Mouse (Mus musculus) lung, adult 18-20 months (tissue): ENCODE measurements at regions not wholly inside any gene's neighbourhood (a gene's known extent, or its start where the extent isn't known, plus 50 kb on each side); places are given as distances from the start of the nearest gene placed in this dataset.
A peak's percentile ranks its signal among the peaks of the same experiment; 100 is the strongest.
"Not testable (repeated sequence)": the region's sequence is repeated elsewhere in the genome, so short reads cannot be mapped to it uniquely, and the experiment has no call there.

ENCODE experiments used
- DNase-seq, 2 experiments: peaks; one replicate each; pipeline ENCODE4 v3.0.0; 2022; ENCODE audit warnings: mixed read lengths in 2 of 2

GRCm38 (mm10) chr12:114009391-114009790 lies 465.7 kb downstream of the Adam6a start:
- no peak for DNase-seq

GRCm38 (mm10) chr12:114012860-114013259 lies 469.2 kb downstream of the Adam6a start:
- DNase-seq = peak; percentile 20

- DNase-seq = not testable (repeated sequence)
Observed at GRCm38 (mm10) chr12:114037011-114037410, 493.3 kb downstream of the Adam6a start.

- DNase-seq = not testable (repeated sequence)
Observed at GRCm38 (mm10) chr12:114047991-114048390, 504.3 kb downstream of the Adam6a start.

- no peak for DNase-seq
Observed at GRCm38 (mm10) chr12:114053341-114053740, 509.6 kb downstream of the Adam6a start.

GRCm38 (mm10) chr12:114059615-114060014 lies 515.9 kb downstream of the Adam6a start:
- DNase-seq = no peak

- DNase-seq = no peak
Observed at GRCm38 (mm10) chr12:114067166-114067565, 523.5 kb downstream of the Adam6a start.

- DNase-seq = peak in 1 of 2 experiments; percentile 5
Observed at GRCm38 (mm10) chr12:114108731-114109130, 565.0 kb downstream of the Adam6a start.

- no peak for DNase-seq
Observed at GRCm38 (mm10) chr12:114134897-114135296, 591.2 kb downstream of the Adam6a start.

- DNase-seq = no peak
Observed at GRCm38 (mm10) chr12:114148779-114149178, 605.1 kb downstream of the Adam6a start.

GRCm38 (mm10) chr12:114172305-114172704 lies 628.6 kb downstream of the Adam6a start:
- DNase-seq = no peak

GRCm38 (mm10) chr12:114199521-114199920 lies 655.8 kb downstream of the Adam6a start:
- DNase-seq = no peak

- no peak for DNase-seq
Observed at GRCm38 (mm10) chr12:114222541-114222940, 678.8 kb downstream of the Adam6a start.
